Mouse (Mus musculus): ENCODE measurements around the gene Olfr643. TPM values are rescaled to one million over a fixed set of nuclear protein-coding genes. Genes with fewer than 3 reads are reported as not detected.

Gene Olfr643
- not detected in 2 replicates for polyA plus RNA-seq (2012; ENCODE audit: low replicate concordance)

DNA sequence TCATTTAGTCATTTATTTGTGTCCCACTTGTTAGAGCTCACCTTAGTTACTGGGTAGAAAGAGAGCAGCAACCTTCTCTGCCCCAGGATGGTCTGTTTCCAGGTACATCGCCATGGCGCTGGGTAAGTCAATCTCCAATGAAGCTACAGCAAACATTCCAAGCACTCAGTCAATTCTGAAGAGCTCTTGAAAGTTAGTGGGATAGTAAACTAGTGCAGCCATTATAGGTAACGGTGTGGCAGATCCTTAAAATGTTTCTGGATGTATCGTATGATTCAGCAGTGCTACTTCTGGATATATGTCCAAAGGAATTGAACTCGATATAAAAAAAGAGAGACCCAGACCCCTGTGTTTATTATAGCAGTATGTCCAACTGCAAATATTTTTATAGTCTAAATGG is at the start of gene Olfr643:
Olfr643 (minus strand) TSS at position 101 of the 400 bp plus-strand sequence.

DNA sequence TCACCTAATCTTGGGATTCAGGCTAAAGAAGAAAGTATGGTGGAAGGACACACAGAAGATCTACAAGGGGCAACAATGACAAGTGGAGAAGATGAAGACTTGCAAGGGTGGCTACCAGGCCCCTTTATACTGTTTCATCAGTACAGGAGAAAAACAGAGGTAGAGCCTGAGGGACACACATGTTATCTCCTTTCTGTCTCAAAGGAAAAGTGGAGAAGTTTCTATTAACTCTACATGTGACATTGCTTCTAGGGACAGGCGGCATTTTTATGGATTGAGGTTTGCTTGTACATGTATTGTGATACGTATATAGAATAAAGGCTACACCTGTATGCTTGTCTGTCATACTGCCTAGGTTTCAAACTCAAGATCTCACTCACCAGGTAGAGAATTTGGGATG is 46.1 kb upstream of the Olfr643 start, which contains the start of gene Olfr648:
Olfr648 (minus strand) TSS at position 101 of the 400 bp plus-strand sequence.

DNA sequence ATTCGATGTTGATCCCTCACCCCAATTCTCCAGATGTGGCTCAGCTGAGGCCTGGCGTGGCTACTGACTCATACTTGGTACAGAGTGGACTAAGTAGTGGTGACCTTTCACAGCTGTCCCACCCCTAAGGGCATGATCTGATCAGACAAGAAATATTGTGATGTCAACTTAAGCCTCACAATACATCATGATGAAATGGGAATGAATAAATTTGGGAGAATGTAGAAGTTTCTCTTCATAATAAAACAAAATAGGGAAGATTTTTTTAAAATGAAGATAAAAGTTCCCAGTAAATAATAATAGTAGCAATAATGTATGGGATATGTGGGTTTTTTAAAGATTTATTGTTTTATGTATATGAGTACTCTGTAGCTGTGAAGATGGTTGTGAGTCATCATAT is 13.3 kb upstream of the Olfr643 start, which contains the start of gene Ubqlnl:
Ubqlnl (minus strand) TSS at position 101 of the 400 bp plus-strand sequence.

DNA sequence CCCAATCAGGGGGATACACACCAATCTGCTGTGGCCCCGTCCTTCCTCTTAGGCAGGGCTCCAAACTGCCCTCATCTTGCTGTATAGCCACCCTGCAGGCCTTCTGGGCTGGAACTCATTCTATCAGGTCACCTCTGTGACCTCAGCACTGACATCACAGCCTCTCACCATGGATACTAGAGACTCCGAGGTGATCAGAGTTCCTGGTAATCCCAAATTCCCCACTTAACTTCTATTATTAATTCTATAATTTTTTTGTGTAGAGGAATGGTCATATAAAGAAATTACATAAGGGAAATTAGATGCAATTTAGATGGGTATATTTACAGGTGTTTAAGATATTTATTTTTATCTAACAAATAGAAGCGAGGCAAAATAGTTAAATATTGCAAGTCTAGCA is 6.0 kb upstream of the Olfr643 start, which contains the start of gene Ubqln3:
Ubqln3 (minus strand) TSS at position 101 of the 400 bp plus-strand sequence.

DNA sequence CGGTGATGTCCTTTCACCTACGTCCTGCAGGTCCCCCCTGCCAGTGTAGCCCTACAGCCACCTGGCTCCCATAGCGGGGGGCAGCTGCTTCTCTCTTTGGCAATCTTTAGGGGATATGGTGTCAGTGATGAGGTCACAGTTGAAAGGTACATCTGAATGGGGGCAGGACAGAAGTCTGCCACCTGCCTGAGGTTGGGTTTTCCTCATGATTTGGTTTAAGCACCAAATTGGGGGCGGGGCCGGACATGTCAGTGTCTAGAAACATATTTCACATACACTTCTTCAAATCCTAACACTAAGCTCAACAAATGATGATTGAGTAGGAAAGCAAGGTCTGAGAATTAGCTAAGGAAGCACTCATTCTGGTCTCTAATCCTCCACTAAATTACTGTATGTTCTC is 7.5 kb downstream of the Olfr643 start, which contains the start of gene Ubqln5:
Ubqln5 (minus strand) TSS at position 101 of the 400 bp plus-strand sequence.

DNA sequence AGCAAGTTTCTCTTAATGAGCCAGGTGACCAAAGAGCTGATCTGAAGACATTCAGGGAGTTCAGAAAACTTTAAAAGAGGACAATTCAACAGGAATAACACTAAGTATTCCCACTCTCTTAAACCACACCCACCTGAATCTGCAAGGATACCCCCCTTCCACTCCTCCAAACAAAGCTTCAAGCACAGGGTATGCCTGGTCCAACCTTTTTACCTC is 32.5 kb downstream of the Olfr643 start, which contains the start of gene Olfr646:
Olfr646 (plus strand) TSS at position 117 of the 216 bp plus-strand sequence.

DNA sequence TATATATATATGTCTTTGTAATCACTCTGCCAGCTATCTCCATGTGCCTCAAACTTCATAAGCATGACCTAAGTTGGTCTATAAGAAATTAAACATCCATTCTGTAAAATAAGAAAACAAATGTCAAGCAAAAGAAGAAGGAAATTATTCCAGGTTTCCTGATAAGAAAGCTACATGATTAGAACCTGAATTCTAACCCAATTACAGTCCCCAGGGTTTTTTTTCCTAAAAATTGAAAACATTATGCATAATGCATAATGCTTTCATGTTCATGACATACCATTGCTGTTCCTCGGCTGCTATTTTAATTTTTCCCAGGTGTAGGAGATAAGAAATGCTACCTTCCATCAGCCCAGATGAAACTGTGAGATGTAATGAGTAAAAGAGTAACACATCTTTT is 51.8 kb downstream of the Olfr643 start, which contains the start of gene Olfr645:
Olfr645 (minus strand) TSS at position 101 of the 400 bp plus-strand sequence.

DNA sequence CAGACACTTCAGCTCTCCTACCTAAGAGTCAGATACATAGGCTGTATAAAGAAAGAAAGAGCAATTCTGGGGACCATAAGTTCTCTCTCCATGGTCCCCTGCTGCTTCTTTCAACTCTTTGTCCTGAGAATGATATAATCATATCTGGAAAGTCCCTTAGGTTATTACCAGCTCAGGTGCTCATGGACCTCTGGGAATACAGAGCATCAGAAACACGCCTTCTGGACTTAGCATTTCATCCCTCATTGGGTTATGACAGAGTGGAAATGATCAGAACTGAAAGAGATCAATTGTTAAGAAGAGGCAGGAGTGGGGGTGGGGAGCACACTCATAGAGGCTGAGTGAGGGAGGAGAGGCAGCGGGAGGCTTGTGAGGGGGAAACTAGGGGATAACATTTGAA is 65.4 kb downstream of the Olfr643 start, which contains the start of gene Olfr644:
Olfr644 (minus strand) TSS at position 101 of the 400 bp plus-strand sequence.

DNA sequence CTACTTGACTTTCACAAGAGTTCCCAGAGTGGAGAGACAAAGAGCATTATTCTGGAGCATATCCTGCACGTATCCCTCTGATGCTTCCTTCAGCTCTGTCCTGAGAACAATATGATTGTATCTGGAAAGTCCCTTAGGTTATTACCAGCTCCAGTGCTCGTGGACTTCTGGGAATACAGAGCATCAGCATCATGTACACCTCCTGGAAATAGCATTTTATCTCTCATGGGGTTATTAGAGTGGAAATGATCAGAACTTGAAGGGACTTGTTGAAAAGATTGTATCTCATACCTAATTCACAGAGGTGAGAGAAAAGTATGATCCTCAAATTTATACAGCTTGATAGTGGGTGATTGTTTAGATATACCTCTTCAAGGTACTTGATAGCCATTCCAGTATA is 75.9 kb downstream of the Olfr643 start, which contains the start of gene 4930516K23Rik:
4930516K23Rik (minus strand) TSS at position 101 of the 400 bp plus-strand sequence.

DNA sequence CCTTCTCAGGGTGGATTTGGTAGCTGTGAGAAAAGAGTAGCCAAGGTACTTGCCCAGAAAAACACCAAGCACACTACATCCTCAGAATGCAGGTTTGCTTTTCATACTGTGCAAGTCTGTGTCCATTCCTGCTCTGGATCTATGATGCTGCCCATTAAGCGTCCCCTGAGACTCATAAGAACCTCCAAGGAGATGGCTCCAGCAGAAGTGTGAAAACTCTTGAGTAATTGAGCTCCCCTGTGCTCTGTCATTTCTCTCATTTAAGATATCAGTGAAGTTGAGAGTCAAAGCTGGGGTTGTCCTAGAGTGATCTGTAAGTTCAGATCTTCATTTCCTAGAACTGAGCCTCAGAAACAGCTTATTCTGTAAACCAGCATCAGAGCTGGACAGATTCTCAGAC is 84.6 kb downstream of the Olfr643 start, which contains the start of gene Olfr642:
Olfr642 (minus strand) TSS at position 101 of the 400 bp plus-strand sequence.

DNA sequence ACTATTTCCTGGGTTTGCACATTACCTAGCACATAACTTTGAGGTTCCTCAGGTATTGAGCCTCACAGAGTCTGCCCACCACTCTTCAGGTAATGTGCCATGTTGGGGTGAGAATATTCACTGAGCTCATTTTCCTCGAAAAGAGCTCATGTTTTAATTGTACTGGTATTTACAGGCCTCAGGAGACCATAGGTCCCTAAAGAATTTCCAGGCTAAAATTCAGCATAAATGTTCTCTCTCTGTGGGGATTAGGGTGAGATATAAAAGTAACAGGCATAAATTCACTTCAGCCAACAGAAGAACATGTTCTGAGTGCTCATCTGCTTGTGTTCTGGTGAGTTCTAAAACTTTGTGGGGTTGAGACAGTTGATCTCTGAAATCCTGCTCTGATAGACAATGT is 102.1 kb downstream of the Olfr643 start, which contains the start of gene Olfr641:
Olfr641 (plus strand) TSS at position 301 of the 400 bp plus-strand sequence.

DNA sequence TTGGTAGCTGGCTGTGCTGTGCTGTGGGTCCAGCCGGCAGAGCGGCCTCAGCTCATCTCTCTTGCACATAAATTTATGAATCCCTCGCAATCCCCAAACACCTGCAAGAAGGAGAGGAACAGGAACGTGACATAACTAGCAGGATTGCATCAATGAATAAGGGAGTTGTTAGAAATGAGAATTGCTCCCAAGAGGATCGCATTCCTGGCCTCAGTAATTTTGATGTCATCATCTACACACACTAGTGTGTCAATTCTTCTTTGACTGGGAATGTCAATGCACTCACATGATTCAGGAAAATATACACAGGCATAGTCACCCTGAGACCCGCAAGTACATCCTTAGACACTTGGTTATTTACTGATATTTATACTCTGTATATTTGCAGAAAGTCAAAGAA is 111.7 kb downstream of the Olfr643 start, which contains the start of gene Olfr640:
Olfr640 (minus strand) TSS at position 101 of the 400 bp plus-strand sequence.

DNA sequence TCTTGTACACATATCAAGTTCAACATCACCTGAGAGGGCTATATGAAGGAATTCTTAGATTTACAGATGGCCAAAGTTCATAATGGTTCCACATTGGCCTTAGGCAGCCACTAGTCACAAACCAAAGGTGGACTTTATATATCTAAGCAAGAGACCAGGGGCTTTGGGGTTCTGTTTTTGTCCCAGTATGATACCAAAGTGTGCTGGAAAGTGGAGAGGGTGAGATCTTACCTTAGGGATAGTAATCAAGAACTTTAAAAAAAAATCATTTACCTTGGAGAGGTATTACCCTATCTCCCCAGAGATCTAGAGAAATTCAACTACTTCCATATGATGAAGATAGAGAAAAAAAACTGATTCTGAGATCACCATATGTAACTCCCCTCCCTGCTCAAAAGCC is 120.0 kb downstream of the Olfr643 start, which contains the start of gene Olfr639:
Olfr639 (minus strand) TSS at position 101 of the 400 bp plus-strand sequence.

DNA sequence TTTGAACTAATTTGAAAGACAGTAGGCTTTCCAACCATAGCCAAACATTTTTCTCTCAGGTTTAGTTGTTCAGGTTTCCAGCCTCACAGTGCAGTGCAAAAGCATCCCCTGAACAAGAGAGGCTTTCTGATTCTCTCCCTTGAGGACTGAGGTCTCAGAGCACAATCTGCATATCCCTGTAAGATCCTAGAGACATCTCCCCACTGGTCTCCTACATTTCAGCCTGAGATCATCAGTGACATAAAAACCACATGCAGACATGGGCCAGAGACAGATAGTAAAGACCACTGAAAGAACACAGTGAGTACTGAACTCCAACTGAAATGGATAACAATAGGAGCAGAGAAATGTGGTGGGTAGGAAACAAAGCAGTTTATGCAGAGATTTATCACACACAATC is 138.8 kb downstream of the Olfr643 start, which contains the start of gene Olfr638:
Olfr638 (plus strand) TSS at position 301 of the 400 bp plus-strand sequence.

DNA sequence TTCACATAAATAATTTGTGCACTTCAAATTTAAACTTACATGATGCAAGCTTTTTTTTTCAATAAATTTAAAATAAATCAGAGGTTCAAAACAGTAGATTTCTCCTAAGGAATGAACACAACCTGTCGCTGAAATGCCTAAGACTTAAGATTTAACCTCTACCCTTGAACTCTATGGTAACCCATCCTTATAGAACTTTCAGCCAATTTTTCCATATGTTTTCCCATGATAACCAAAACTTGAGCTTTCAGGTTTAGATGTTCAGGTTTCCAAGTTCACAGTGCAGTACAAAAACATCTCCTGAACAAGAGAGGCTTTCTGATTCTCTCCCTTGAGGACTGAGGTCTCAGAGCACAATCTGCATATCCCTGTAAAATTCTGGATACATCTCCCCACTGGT is 166.4 kb downstream of the Olfr643 start, which contains the start of gene Olfr635:
Olfr635 (plus strand) TSS at position 301 of the 400 bp plus-strand sequence.

Other genes with a start within 250 kb of the Olfr643 start
- gene Olfr64, start 242.9 kb downstream of the Olfr643 start, polyA plus RNA-seq (2012; ENCODE audit: low replicate concordance) = not detected in 2 replicates
- gene Olfr65, start 233.9 kb downstream of the Olfr643 start, polyA plus RNA-seq (2012; ENCODE audit: low replicate concordance) = not detected in 2 replicates
- gene Olfr631, start 208.6 kb downstream of the Olfr643 start, polyA plus RNA-seq (2012; ENCODE audit: low replicate concordance) = 0.38 TPM in 1 of 2 replicates, not detected in the other
- gene Olfr632, start 203.1 kb downstream of the Olfr643 start, polyA plus RNA-seq (2012; ENCODE audit: low replicate concordance) = not detected in 2 replicates
- not detected in 2 replicates for gene Olfr633, start 193.0 kb downstream of the Olfr643 start, polyA plus RNA-seq (2012; ENCODE audit: low replicate concordance)
- not detected in 2 replicates for gene Olfr635, start 166.3 kb downstream of the Olfr643 start, polyA plus RNA-seq (2012; ENCODE audit: low replicate concordance)
- not detected in 2 replicates for gene Olfr638, start 138.7 kb downstream of the Olfr643 start, polyA plus RNA-seq (2012; ENCODE audit: low replicate concordance)
- gene Olfr639, start 120.1 kb downstream of the Olfr643 start, polyA plus RNA-seq (2012; ENCODE audit: low replicate concordance) = 0.02 TPM in 1 of 2 replicates, not detected in the other
- 0.08 TPM in 1 of 2 replicates, not detected in the other for gene Olfr640, start 111.8 kb downstream of the Olfr643 start, polyA plus RNA-seq (2012; ENCODE audit: low replicate concordance)
- gene Olfr641, start 102.0 kb downstream of the Olfr643 start, polyA plus RNA-seq (2012; ENCODE audit: low replicate concordance) = not detected in 2 replicates
- gene Olfr642, start 84.7 kb downstream of the Olfr643 start, polyA plus RNA-seq (2012; ENCODE audit: low replicate concordance) = not detected in 2 replicates
- gene 4930516K23Rik, start 76.0 kb downstream of the Olfr643 start, polyA plus RNA-seq (2012; ENCODE audit: low replicate concordance) = not detected in 2 replicates
- not detected in 2 replicates for gene Olfr644, start 65.5 kb downstream of the Olfr643 start, polyA plus RNA-seq (2012; ENCODE audit: low replicate concordance)
- not detected in 2 replicates for gene Olfr645, start 51.9 kb downstream of the Olfr643 start, polyA plus RNA-seq (2012; ENCODE audit: low replicate concordance)
- not detected in 2 replicates for gene Olfr646, start 32.5 kb downstream of the Olfr643 start, polyA plus RNA-seq (2012; ENCODE audit: low replicate concordance)
- gene Ubqln5, start 7.6 kb downstream of the Olfr643 start, polyA plus RNA-seq (2012; ENCODE audit: low replicate concordance) = not detected in 2 replicates
- not detected in 2 replicates for gene Ubqln3, start 5.9 kb upstream of the Olfr643 start, polyA plus RNA-seq (2012; ENCODE audit: low replicate concordance)
- gene Ubqlnl, start 13.2 kb upstream of the Olfr643 start, polyA plus RNA-seq (2012; ENCODE audit: low replicate concordance) = not detected in 2 replicates
- gene Olfm5, start 27.4 kb upstream of the Olfr643 start, polyA plus RNA-seq (2012; ENCODE audit: low replicate concordance) = not detected in 2 replicates
- not detected in 2 replicates for gene Olfr648, start 46.0 kb upstream of the Olfr643 start, polyA plus RNA-seq (2012; ENCODE audit: low replicate concordance)
- not detected in 2 replicates for gene Olfr649, start 58.6 kb upstream of the Olfr643 start, polyA plus RNA-seq (2012; ENCODE audit: low replicate concordance)
- not detected in 2 replicates for gene Trim6, start 81.4 kb upstream of the Olfr643 start, polyA plus RNA-seq (2012; ENCODE audit: low replicate concordance)
- gene Trim34a, start 107.1 kb upstream of the Olfr643 start, polyA plus RNA-seq (2012; ENCODE audit: low replicate concordance) = 0.09 TPM in 1 of 2 replicates, not detected in the other
- gene Trim5, start 150.7 kb upstream of the Olfr643 start, polyA plus RNA-seq (2012; ENCODE audit: low replicate concordance) = 0.06 TPM in 1 of 2 replicates, not detected in the other
- not detected in 2 replicates for gene Trim12a, start 178.1 kb upstream of the Olfr643 start, polyA plus RNA-seq (2012; ENCODE audit: low replicate concordance)
- 0.15 and 0.36 TPM in 2 replicates for gene Trim34b, start 192.1 kb upstream of the Olfr643 start, polyA plus RNA-seq (2012; ENCODE audit: low replicate concordance)
- gene Trim12c, start 216.0 kb upstream of the Olfr643 start, polyA plus RNA-seq (2012; ENCODE audit: low replicate concordance) = 0.66 and 2.8 TPM in 2 replicates
- not detected in 2 replicates for gene Trim30b, start 232.5 kb upstream of the Olfr643 start, polyA plus RNA-seq (2012; ENCODE audit: low replicate concordance)